Mouse (Mus musculus) regulatory T cell (primary cell): ENCODE measurements around the gene Trip13.

Experiments used
- in situ Hi-C: fragments of 300-600 bp; cut with MboI, MseI; formaldehyde crosslinking; loops from one replicate; pipeline ENCODE4 v1.15.1; 2025; ENCODE audit warnings: high pct_unique_total_duplicates

The Trip13 gene

DNA sequence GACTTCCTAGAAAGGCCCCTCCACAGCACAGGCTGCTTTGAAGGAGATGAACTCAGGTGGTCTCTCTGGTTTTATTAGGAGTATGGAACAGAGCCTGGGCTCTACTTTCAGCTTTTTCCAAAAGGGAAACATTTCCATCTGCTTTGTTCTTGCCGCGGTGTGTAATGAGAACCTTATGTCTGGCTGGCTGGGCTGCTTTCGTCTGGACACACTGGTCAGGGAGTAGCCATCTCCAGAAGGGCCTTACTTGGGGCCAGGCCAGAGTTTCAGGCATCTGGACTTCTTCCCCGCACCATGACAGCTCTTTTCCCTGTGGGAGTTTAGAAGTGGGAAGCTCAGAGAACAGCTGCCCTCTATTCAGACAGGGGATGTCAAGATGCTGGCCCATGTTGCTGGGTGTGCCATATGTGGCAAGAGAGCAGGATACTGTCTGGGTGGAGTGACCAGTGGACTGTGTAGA is 50.1 kb downstream of the Trip13 start:
- in situ Hi-C loops = no loop called here

DNA sequence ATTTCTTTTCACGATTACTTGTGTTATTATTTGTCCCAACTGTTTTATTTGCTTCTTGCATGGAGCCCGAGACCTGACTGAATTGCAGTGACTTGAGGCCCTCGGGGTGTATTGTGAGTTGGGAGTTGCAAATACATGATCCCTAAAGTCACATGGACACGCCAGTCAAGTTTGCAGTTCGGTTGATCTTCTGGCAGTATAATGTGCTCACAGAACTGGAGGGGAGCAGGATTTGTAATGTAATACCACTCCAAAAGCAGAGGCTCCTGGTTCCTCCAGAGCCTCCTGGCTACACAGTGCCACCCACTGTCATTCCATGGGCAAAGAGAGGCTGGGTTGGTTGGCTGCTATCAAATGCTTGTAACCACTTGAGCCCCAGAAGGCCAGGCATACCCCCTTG is 51.0 kb downstream of the Trip13 start:
- in situ Hi-C loops = no loop called here

DNA sequence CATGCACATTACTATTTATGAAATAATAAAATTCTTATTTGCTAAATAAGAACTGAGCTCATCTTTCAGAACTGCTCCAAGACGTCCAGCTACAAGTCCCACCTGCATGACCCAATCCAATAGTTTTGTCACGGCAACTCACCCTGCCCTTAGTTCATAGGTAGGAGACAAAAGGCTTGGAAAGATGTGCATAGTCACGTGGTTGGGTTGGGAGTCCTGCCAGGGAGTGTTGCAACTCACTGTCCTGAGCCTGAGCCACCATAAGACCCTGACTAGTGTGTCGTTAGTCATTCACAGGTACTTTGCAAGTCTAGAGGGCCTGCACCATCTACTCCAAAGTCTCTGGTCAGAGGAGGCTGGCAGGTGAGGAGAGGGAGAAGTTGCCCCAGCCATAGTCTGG is 51.5 kb downstream of the Trip13 start:
- in situ Hi-C loops = no loop called here

DNA sequence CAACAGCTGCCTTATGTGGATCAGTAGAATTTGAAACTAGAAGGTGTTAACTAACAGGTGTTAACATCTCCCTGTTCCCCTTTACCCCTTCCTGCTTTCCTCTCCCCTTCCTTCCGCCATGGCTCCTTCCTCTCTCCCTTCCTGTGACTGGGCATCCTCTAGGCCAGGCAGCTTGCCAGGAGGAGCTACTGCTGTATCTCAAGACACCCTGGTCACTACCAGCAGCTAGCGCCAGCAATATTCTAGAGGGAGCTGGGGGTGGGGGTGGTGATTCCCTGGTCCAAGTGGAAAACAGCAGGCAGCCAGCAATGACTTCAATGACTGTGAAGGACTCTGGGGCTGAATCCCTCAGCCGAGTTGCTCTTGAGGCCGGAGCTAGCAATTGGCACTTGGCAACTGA is 51.9 kb downstream of the Trip13 start:
- in situ Hi-C loops = no loop called here

DNA sequence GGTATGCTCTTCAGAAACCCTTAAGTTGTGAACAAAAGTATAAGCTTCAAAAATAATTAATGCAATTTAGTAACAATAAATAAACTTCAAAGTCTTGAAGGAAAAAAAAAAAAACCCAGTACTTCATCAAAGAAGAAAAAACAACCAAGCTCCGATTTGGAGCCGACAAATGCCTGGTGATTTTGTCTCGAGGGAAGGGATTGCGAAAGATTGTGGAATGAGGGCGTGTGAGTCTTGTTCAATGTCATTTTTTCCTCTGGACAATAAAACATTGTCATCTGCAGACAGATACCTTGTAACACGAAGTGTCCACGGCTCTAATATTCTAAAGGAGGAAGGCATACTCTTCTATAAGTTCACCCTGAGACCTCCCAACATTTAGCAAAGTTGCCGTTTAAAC is 56.2 kb downstream of the Trip13 start:
- in situ Hi-C loops = no loop called here

DNA sequence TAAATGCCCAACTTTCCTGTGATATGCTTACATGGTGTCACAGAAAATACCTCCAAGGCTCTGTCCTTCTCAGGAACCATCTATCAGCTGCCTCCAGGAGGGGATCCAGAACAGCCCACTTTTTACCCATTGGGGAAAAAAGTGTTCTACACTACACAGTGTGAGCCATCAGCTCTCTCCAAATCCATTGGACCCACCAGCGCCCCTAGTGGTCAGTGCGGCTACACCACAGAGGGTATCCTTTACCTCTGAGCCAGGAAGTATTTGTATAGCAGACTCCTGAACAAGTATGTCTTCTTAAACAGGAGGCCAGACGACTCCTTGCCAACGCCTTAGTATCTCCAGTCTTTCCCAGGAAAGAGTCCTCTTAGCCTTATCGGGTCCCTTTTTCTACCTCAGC is 57.8 kb downstream of the Trip13 start:
- in situ Hi-C loops = no loop called here

DNA sequence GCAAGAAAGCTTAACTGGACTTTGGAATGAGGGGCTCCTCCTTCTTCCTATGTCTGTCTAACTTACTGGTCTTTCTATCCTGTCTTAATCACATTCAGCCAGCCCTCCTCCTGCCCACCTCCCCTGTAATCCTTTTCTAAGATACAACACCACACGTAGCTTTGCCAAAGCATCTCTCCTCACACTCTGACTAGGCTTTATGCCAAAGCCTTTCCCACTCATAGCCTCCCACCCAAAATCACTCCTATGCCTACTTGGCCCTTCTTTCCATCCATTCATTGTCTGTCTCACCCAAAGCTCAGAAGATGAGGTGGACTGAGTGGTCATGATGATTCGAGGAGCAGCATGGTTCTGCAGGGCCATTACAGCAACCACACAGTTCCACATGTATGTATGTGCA is 65.4 kb downstream of the Trip13 start:
- in situ Hi-C loops = no loop called here
